Mouse (Mus musculus) adrenal gland, postnatal 4 days (tissue): ENCODE results near the gene Mertk. TPM values are rescaled to one million over a fixed set of nuclear protein-coding genes. Genes with fewer than 3 reads are reported as not detected.
A peak's percentile ranks its signal among the peaks of the same experiment; 100 is the strongest.

Experiments
- DNase-seq, 2 experiments: peaks; one replicate each; pipeline ENCODE4 v3.0.0; 2021 to 2022; ENCODE audit warnings: low spot score in 2 of 2, mixed read lengths in 2 of 2
- total RNA-seq, 2 experiments: library from RNA; stranded (reverse); gene quantifications; 2 replicates each; pipeline ENCODE4 v1.2.3; 2021

Mertk gene
- total RNA-seq, 2 experiments from 2014 or later, result 15.5 to 16.8 TPM

DNA sequence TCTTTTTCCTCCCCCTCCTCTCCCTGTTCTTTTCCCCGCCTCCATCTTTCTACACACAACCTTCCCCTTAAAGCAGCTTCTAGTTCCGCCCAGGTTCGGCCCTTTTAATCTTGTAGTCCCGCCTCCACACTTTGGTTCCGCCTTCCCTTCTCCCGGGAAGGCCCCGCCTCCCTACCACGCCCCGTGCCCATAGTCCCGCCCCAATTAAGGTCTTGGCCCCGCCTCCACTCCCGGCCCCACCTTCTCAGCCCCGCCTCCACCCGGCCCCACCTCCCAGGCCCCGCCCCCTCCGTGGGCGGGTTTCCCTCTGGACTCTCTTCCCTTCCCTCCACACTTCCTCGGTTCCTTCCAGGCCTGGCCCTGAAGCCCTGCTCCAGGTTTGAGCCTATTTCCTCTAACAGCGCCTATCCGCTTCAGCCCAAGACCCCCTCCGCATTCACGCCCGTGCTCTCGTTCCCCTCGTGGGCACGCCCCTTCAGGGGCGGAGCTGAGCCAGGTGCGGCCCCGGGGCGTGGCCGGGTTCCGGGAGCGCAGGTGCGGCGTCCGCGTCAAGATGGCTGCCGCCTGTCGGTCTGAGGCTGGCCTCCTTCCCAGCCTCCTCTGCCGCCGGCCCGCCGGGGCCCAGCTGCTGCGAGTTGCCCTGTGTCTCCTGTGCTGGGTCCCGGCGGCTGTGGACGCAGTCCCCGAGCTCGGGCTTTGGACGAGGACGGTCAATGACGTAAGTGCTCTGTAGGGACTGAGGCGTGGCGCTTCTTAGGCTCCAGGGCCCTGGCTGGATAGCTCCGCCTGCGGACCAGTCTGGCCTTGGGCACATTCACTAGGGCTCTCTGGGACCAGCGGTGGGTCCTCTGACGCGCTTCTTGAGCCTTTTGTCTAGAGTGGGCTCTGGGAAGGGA is 119.3 kb downstream of the Mertk start, which contains the start of gene Tmem87b:
Tmem87b (plus strand) TSS at position 333 of the 896 bp plus-strand sequence.
- peak; percentile 95 to 98 for DNase-seq

DNA sequence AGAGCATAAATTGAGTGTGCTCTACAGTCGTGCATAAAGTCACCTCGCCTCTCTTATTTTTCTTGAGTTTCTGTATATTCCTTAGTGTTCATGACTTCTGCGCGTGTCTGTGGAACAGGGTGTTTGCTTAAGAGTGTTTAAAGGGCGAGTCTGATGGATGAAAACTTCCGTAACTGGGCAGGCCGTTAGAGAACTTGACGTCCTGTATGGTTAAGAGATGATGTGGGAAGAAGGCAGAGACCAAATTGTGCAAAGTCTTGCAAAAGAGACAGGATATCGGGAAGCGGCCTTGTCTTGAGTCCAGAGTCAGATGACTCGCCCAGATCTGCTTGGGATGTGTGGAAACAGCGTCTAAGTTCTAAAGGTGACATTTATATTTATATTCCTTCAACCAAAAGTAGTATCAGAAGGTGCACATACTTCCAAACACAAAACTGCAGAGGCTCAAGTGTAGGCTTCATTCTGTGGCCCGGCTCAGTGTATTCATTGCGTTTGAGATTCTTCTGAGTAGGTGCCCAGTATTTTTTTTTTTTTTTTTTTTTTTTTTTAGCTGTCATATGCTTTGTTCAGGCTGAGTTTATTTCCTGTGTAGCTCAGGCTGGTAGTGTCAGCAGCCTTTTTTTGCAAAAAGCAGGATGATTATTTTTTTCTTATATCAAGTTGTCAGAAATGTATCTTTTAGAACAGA is 120.3 kb downstream of the Mertk start:
- peak in 1 of 2 experiments; percentile 6 for DNase-seq

DNA sequence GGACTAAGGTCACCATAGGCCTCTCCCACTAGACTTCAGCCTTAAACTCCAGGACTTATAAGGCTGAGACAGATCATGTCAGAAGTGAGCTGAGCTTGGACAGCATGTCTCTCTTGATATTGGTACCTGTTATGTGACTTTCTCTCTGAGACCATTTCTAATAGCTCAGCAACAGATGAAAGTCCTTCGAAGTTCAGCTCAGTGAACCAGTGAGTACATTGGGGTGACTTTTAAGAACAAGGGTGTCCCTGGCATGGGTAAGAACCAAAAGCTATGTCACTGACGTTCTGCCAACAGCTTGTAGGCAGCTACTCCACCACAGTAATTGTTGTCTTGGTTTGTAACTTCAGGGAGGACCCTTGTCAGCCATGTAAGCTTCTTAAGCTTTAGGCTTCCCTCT is 121.9 kb downstream of the Mertk start:
- DNase-seq, result no peak

DNA sequence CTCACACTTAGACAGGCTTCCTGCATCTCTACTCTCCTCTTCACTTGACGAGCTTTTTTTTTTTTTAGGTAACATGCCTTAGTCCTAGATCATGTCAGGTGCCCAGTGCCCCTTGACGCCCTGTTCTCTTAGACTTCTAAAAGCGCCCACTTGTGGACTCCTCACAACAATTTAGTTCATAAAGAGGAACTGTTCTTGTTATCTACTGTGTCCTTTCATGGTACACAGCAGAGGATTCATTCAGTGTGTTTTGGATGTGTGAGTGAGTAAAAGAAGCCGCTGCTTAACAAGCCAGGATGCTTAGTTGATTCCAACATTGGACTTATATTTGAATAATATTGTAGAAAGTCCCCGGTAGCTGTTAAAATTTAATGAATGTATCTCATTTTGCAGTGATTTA is 125.1 kb downstream of the Mertk start:
- no peak for DNase-seq

DNA sequence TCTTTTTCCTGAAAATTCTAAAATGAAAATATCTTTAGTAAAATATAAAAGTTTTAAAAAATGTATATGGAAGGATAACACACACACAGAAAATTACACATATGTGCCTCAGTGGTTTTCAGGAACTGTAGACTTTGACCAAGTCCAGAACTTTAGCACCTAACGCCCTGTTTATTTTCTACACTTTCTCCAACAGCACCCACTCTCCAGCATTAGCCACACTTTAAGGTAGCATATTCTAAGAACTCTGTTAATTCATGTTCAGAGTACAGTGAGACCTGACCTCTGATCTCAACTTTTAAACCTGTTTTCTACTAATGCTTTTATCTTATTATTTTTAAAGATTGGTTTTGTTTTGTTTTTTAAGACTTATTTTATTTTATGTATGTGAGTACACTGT is 129.0 kb downstream of the Mertk start:
- no peak for DNase-seq

DNA sequence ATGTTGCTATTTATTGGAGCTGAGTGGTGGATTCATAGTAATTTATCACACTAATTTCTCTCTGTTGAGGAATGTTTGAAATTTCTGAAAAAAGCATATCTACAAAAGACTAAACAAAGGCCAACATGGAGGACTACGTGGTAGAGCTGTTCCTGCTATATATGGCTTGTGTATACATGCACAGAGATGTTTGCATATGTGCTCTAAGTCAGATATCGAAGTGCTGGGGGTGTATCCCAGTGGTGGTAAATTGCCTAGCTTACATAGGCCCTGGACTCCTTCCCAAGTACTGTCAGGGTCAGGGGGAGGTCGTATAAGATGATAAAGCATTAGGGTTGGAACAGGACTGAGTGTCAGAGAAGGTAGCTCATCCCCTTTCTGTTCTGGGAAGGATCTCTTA is 133.9 kb downstream of the Mertk start:
- no peak for DNase-seq

DNA sequence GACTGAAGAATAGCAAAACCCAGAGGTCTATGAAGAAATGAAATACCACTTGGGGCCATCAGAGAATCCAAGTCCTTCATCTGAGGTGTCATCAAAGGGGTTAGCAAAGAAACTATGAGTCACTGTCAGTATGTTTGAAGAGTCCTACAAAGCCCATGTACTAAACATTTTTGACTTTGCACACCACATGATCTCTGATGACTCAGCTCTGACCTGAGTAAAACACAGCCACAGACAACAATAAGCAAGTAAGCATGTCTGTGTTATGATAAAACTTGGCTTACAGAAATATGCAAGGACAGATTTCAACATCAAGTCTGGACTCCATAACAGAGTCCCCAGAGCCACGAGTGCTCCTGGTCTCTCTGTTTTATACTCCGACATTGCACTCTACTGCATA is 134.3 kb downstream of the Mertk start:
- no peak for DNase-seq

DNA sequence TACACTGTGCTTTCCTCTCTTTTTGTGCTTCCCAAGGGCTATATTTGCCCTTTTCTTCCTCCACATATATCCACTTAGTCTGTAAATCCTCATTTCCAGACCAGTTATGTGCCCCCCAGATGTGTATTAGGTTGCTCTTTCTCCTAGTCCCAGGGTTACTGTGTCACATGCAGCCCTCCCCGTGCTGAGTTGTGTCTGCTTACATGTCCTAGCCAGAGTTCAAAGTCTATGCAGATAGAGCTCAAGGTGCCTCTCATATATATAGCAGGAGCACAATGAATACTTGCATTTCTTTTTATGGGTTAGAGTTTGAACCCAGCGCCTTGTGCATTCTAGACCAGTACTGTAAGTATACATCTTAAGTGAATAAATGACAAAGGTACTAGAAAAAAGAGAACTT is 134.7 kb downstream of the Mertk start:
- no peak for DNase-seq

DNA sequence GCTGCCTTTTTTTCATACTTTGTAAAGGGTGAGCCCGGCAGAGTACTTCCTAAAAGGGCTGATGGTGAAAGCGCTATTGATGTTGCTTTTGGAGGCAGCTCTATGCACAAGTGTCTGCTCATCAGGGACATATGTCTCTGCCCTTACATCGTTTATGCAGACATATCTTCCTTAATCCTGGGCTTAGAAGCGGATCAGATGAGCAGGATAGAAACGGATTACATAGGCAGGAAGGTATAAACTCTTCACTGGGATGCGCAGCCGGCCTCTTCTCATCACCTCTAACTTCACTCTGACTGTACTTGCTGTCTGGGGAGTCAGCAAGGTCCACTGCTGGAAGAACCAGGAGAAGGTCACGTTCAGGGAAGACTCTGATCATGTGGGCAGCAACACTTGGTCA is 138.8 kb downstream of the Mertk start:
- DNase-seq, result no peak

DNA sequence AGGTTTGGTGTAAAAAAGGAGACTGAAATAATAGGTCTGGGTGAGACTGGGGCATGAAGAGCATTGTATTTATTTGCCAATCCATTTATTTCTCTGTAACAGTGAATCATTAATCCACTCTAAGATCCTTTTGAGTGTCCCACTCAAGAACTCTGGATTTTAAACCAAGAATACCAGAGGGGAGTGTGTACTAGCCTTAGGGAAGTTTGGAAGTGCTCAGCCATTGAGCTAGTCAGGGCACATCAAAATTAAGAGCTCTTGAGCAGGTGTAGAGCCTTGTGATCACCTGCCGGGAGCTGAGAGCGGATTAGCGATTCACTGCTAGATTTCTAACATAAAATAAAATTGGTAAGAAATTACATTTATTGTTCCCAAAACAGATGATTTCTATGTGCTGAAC is 139.9 kb downstream of the Mertk start:
- DNase-seq, result no peak

DNA sequence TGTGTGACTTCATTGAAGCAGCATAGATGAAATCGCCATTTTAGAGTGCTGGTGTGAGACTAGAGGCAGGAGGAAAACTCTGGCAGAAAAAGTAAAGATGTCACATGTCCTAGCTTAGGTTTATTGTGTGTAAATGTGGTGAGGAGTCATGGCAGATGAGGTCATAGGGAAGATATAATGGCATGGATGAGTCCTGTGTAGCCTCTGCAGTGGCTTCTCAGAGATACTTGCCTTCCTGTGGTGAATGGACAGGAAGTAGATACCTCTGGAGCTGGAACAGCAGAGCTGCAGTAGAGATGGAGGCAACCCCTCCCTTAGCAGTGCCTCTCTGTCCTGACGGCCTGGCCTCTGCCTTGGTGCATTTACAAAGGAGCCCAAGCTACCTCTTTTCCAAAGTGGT is 140.7 kb downstream of the Mertk start:
- DNase-seq, result no peak

DNA sequence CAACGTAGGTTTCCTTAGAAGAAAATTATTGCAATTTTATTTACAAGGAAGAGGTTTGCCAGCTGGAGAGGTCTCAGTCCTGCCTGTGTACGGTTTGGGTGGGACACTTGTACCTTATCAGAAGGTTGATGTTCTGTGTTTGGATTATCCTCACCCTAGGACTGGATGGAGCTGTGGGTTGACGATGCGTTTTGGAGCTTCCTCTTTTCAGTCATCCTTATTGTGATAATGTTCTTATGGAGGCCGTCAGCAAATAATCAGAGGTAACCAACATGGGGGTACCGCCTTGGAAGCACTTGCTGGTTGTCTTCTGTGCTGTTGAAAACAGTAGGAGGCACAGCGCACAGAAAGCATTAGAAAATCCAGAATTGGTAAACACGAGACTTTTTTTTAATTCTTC is 143.7 kb downstream of the Mertk start:
- DNase-seq, result no peak

DNA sequence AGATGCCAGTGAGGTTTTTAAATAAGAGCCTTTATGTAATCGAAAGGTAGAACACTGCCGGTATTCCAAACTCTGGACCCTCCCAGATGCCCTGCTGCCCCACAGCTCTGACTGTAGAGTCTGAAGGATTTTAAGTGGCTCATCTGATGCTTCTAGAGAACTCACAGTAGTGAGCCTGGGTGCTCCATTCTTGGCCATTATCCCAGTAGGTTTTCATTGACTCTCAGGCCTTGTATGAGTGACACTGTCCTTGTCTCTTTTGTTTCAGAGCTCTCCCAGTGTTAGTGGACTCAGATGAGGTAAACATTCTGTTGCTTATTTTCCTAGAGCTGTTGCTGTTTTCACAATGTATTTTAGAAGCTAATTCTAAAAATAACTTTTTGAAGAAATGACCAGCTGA is 151.3 kb downstream of the Mertk start:
- DNase-seq, result no peak

Other genes starting within 250 kb of the Mertk start
- not detected for gene Spdye4c, start 107.7 kb upstream of the Mertk start, total RNA-seq
- gene Anapc1, start 11.6 kb upstream of the Mertk start, total RNA-seq, result 100 to 1,000 TPM in 1 of 2 experiments, 10 to 100 TPM in 1; 96.7 to 103 TPM
- 10 to 100 TPM; 44.8 to 45.7 TPM for gene Tmem87b, start 119.2 kb downstream of the Mertk start, total RNA-seq
- gene Fbln7, start 164.0 kb downstream of the Mertk start, total RNA-seq, result 1 to 10 TPM; 5.3 to 6.0 TPM
- gene Zc3h8, start 245.1 kb downstream of the Mertk start, total RNA-seq, result 1 to 10 TPM; 3.7 to 4.1 TPM